Mouse (Mus musculus) heart, postnatal 0 days (tissue): Measurements from ENCODE around the gene Oas1d.

Source experiments
- CTCF ChIP-seq: IDR thresholded peaks from 2 replicates; pipeline ENCODE4 v1.5.1; 2016; ENCODE audit warnings: antibody characterized with exemption, control low read depth, low read depth
- EP300 ChIP-seq: IDR thresholded peaks from 2 replicates; pipeline ENCODE4 v1.6.1; 2016; ENCODE audit warnings: antibody characterized with exemption, low read depth

- no peak for TF ChIP-seq CTCF
- no peak for TF ChIP-seq EP300
These were observed 54.5 kb downstream of the Oas1d start for GRCm38 (mm10) chr5:120968799-120969198.
